Mouse (Mus musculus): Measurements from ENCODE around the gene Eef1akmt4. TPM values are rescaled to one million over a fixed set of nuclear protein-coding genes. Genes with fewer than 3 reads are reported as not detected.
"Not testable (repeated sequence)": the region's sequence is repeated elsewhere in the genome, so short reads cannot be mapped to it uniquely, and the experiment has no call there.

Eef1akmt4 gene
- polyA plus RNA-seq, 1 experiment from 2014 or later = 32.3 TPM

- 6% methylated on average over 50 of the region's 54 CpGs for WGBS
- peak; percentile 27; the same call in 1 of the 2 replicates for ATAC-seq (ENCODE audit: insufficient read depth, low FRiP score, low read depth)
- Histone ChIP-seq H3K4me1 (peaks cover 8% of the 10 kb centered on the region; the same call in 1 of the 2 replicates), H3K4me2 (peak within 1 kb of the TSS; percentile 95), H3K27ac (no peak within 1 kb of the TSS), H3K36me3 (no peaks in the 10 kb centered on the region), H3K4me3 (replicated peaks) (peak within 1 kb of the TSS; percentile 51), H3K9ac (peak within 1 kb of the TSS; percentile 52; the same call in 1 of the 2 replicates), H3K9me3 (no peaks in the 10 kb centered on the region), H3K27me3 (replicated peaks) (peaks cover 12% of the 10 kb centered on the region; the same call in 1 of the 2 replicates)
These were observed 18.6 kb downstream of the Eef1akmt4 start, which contains the start of gene Ece2 for GRCm38 (mm10) chr16:20629731-20630634. TSS of gene Ece2 (plus strand) at chr16:20629828.

- no peak for ATAC-seq (ENCODE audit: insufficient read depth, low FRiP score, low read depth)
- no peaks in the 10 kb centered on the region for H3K4me1 ChIP-seq
These were observed 26.0 kb downstream of the Eef1akmt4 start for GRCm38 (mm10) chr16:20637410-20637809.

GRCm38 (mm10) chr16:20638367-20638766 is 27.0 kb downstream of the Eef1akmt4 start:
- Histone ChIP-seq H3K4me3 (replicated peaks) (no peak overlapping the region), H3K9me3 (no peaks in the 10 kb centered on the region), H3K36me3 (no peaks in the 10 kb centered on the region), H3K4me1 (no peaks in the 10 kb centered on the region), H3K4me2 (no peak overlapping the region), H3K27ac (no peak overlapping the region), H3K27me3 (replicated peaks) (no peaks in the 10 kb centered on the region), H3K9ac (no peak overlapping the region)
- ATAC-seq (ENCODE audit: insufficient read depth, low FRiP score, low read depth) = no peak
- 77% methylated on average over 8 of the region's 8 CpGs for WGBS

More at GRCm38 (mm10) chr16:20637410-20637809, 26.0 kb downstream of the Eef1akmt4 start:
- 68% methylated on average over 8 of the region's 8 CpGs for WGBS
- Histone ChIP-seq H3K4me3 (replicated peaks) (no peak overlapping the region), H3K9ac (no peak overlapping the region), H3K9me3 (no peaks in the 10 kb centered on the region), H3K27me3 (replicated peaks) (no peaks in the 10 kb centered on the region), H3K27ac (no peak overlapping the region), H3K36me3 (no peaks in the 10 kb centered on the region), H3K4me2 (no peak overlapping the region)

GRCm38 (mm10) chr16:20642161-20642560 is 30.8 kb downstream of the Eef1akmt4 start:
- H3K36me3 ChIP-seq = no peaks in the 10 kb centered on the region
- H3K4me3 ChIP-seq (replicated peaks) = no peak overlapping the region
- 1% methylated on average over 8 of the region's 8 CpGs for WGBS
- no peaks in the 10 kb centered on the region for H3K4me1 ChIP-seq
- H3K27me3 ChIP-seq (replicated peaks) = no peaks in the 10 kb centered on the region
- no peak for ATAC-seq (ENCODE audit: insufficient read depth, low FRiP score, low read depth)
- H3K9me3 ChIP-seq = no peaks in the 10 kb centered on the region
- no peak overlapping the region for H3K27ac ChIP-seq
- no peak overlapping the region for H3K9ac ChIP-seq
- no peak overlapping the region for H3K4me2 ChIP-seq

- H3K4me3 ChIP-seq (replicated peaks) = no peak overlapping the region
- H3K9me3 ChIP-seq = no peaks in the 10 kb centered on the region
- no peaks in the 10 kb centered on the region for H3K4me1 ChIP-seq
- no peak overlapping the region for H3K4me2 ChIP-seq
- H3K36me3 ChIP-seq = no peaks in the 10 kb centered on the region
- no peak overlapping the region for H3K27ac ChIP-seq
- no peak overlapping the region for H3K9ac ChIP-seq
- WGBS = 86% methylated on average over 7 of the region's 7 CpGs
- no peak for ATAC-seq (ENCODE audit: insufficient read depth, low FRiP score, low read depth)
- no peaks in the 10 kb centered on the region for H3K27me3 ChIP-seq (replicated peaks)
These were observed 32.5 kb downstream of the Eef1akmt4 start for GRCm38 (mm10) chr16:20643911-20644310.

- peak; percentile 94 for ATAC-seq (ENCODE audit: insufficient read depth, low FRiP score, low read depth)
- Histone ChIP-seq H3K27me3 (replicated peaks) (no peaks in the 10 kb centered on the region), H3K27ac (peak within 1 kb of the TSS; percentile 71), H3K4me1 (0 out of 2 replicates have a peak, but pooled peaks cover 3% of the 10 kb centered on the region), H3K4me2 (peak within 1 kb of the TSS; percentile 86), H3K9ac (peak within 1 kb of the TSS; percentile 85), H3K36me3 (peaks cover 14% of the 10 kb centered on the region), H3K4me3 (replicated peaks) (peak within 1 kb of the TSS; percentile 96), H3K9me3 (no peaks in the 10 kb centered on the region)
- 1% methylated on average over 46 of the region's 46 CpGs for whole genome bisulfite sequencing
These were observed 39.9 kb downstream of the Eef1akmt4 start, which contains the start of gene Psmd2 for GRCm38 (mm10) chr16:20651076-20651946. TSS of gene Psmd2 (plus strand) at chr16:20651652.

GRCm38 (mm10) chr16:20651947-20652310 is 40.5 kb downstream of the Eef1akmt4 start:
- no peak; the same call in 1 of the 2 replicates for ATAC-seq (ENCODE audit: insufficient read depth, low FRiP score, low read depth)

GRCm38 (mm10) chr16:20653315-20653714 is 41.9 kb downstream of the Eef1akmt4 start:
- Histone ChIP-seq H3K9ac (no peak overlapping the region), H3K36me3 (peaks cover 33% of the 10 kb centered on the region), H3K27me3 (replicated peaks) (no peaks in the 10 kb centered on the region), H3K4me1 (0 out of 2 replicates have a peak, but pooled peaks cover 3% of the 10 kb centered on the region), H3K4me2 (no peak overlapping the region), H3K4me3 (replicated peaks) (no peak overlapping the region), H3K27ac (no peak overlapping the region), H3K9me3 (no peaks in the 10 kb centered on the region)
- ATAC-seq (ENCODE audit: insufficient read depth, low FRiP score, low read depth) = no peak
- 44% methylated on average over 2 of the region's 2 CpGs for WGBS

More at GRCm38 (mm10) chr16:20651947-20652310, 40.5 kb downstream of the Eef1akmt4 start:
- Histone ChIP-seq H3K4me1 (0 out of 2 replicates have a peak, but pooled peaks cover 3% of the 10 kb centered on the region), H3K4me3 (replicated peaks) (peak overlapping the region; percentile 96), H3K9ac (peak overlapping the region; percentile 85), H3K27me3 (replicated peaks) (no peaks in the 10 kb centered on the region), H3K27ac (peak overlapping the region; percentile 71; the same call in 1 of the 2 replicates), H3K9me3 (no peaks in the 10 kb centered on the region), H3K4me2 (peak overlapping the region; percentile 86), H3K36me3 (peaks cover 20% of the 10 kb centered on the region)
- WGBS = 9% methylated on average over 12 of the region's 12 CpGs

GRCm38 (mm10) chr16:20657661-20658060 is 46.3 kb downstream of the Eef1akmt4 start:
- H3K9me3 ChIP-seq = no peaks in the 10 kb centered on the region

GRCm38 (mm10) chr16:20668013-20668412 is 56.6 kb downstream of the Eef1akmt4 start, which contains the start of gene Eif4g1:
TSS of gene Eif4g1 (plus strand) at chr16:20668313.
- not testable (repeated sequence) for ATAC-seq (ENCODE audit: insufficient read depth, low FRiP score, low read depth); H3K4me1 ChIP-seq; H3K36me3 ChIP-seq; H3K27ac ChIP-seq; H3K4me3 ChIP-seq (replicated peaks); H3K9ac ChIP-seq; H3K4me2 ChIP-seq; H3K9me3 ChIP-seq; H3K27me3 ChIP-seq (replicated peaks)
- 94% methylated on average over 6 of the region's 6 CpGs for WGBS

More at GRCm38 (mm10) chr16:20657661-20658060, 46.3 kb downstream of the Eef1akmt4 start:
- H3K36me3 ChIP-seq = peaks cover 73% of the 10 kb centered on the region
- H3K4me3 ChIP-seq (replicated peaks) = no peak overlapping the region
- no peak overlapping the region for H3K27ac ChIP-seq
- no peak overlapping the region for H3K4me2 ChIP-seq
- ATAC-seq (ENCODE audit: insufficient read depth, low FRiP score, low read depth) = no peak
- WGBS = 89% methylated on average over 4 of the region's 4 CpGs
- no peak overlapping the region for H3K9ac ChIP-seq
- no peaks in the 10 kb centered on the region for H3K4me1 ChIP-seq
- H3K27me3 ChIP-seq (replicated peaks) = no peaks in the 10 kb centered on the region
